Mouse (Mus musculus): ENCODE measurements around the gene Try4.

DNA sequence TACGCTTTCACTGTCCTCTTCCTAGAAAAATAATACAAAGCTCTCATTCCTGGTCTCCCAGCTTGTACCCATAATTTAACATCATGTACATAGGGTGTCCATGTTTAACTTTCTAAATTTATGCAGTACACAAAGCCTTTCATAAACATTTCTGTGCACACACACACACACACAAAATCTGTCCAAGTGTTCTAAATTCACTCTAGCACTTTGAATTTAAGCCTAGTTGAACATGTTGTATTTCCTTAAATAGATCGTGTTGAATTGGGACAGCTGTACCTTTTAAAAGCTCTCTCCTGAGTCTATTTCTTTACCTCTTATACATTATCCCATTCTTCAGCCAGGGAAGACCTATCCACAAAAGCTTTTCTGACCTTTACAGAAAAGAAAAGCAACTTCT, 45.6 kb upstream of the Try4 start:
- no peak for TF ChIP-seq CTCF (IDR thresholded peaks at IDR 0.05)
- TF ChIP-seq POLR2A (IDR thresholded peaks at IDR 0.05; ENCODE audit: insufficient read depth, low read depth, low read length), result no peak
- TF ChIP-seq EP300 (IDR thresholded peaks at IDR 0.05; ENCODE audit: insufficient read depth, low read depth, low read length), result no peak
